Comparison of ENCODE assay signal across 9 mouse cellular contexts in the genomic region with DNA sequence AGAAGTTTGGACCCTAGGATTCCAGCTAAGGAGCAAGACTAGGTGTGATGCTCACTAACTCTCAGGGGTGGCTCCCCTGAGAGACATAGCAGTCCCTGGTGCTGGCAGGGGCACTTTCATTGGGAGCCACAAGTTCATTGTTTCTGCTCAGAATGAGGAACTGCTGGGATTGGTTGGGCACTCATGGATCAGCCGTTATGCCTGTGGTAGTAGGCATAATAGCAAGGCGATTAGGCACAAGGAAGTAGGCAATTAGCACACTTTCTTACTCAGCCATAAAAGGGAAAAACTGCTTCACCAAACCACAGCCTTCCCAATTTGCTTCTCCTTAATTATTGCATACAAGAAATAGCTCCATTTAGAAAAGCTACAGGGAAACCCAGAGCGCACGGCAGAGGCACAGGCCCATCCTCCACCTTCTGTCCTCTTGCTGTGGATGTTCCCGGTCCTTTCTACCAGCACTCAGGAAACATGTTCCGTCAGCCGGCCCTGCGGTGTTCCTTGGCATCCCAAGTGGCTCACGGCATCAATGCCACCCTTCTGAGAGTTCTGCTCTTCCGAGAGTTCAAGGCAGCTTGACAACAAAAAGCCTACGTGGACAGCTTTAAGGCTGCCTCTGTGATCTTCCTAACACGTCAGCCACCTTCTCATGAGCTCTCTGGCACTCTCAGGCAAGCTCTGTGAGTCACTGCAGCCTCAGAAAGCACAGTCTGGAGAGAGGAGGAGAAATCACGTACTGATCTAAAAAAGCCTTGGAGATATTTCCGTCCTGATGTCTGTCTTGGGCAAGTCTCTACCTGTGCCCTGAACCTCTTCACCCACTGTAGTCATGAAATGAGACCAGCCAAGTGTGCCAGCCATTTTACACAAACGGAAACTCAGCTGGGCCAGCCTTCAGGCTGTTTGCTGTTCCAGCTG. TPM values are rescaled to one million over a fixed set of nuclear protein-coding genes. Genes with fewer than 3 reads are reported as not detected.
DNase-seq lines count a peak whose midpoint lies in the region; ATAC-seq and TF ChIP-seq lines count a peak whose summit lies in the region.
"Had no signal": no experiment of that assay in that cellular context is flagged by ENCODE, and none has a peak within 500 bp of the region (broad histone marks: within the 10 kb centered on the region; RNA-seq: fewer than 3 reads in every experiment).

No protein-coding gene starts in this region.

- peaks cover 22% of the 10 kb centered on the region for H3K4me1 ChIP-seq in neural tube, embryonic 15.5 days

- no peak for TF ChIP-seq POLR2A in brain, embryonic 14.5 days (IDR thresholded peaks at IDR 0.05; ENCODE audit: borderline replicate concordance, extremely low read depth, insufficient read depth, insufficient read length, poor library complexity, severe bottlenecking)

- DNase-seq in left cerebral cortex, adult 8-10 months (ENCODE audit: low spot score in 2 of 2): peak; percentile 46 to 61
- no peak for DNase-seq in left cerebral cortex, adult 11 months (ENCODE audit: low spot score)
- DNase-seq in brain, embryonic 14.5 days (ENCODE audit: low read depth): peak; percentile 65
- peak; percentile 57 to 77 for DNase-seq in frontal cortex, postnatal 36 days (ENCODE audit: low spot score in 2 of 2)
- DNase-seq in natural killer cell, adult 2 months (ENCODE audit: low spot score in 2 of 2): no peak

- no peaks in the 10 kb centered on the region for H3K36me3 ChIP-seq in neural tube, embryonic 15.5 days
- H3K36me3 ChIP-seq: midbrain, embryonic 13.5 days had no signal

- H3K9ac ChIP-seq in neural tube, embryonic 15.5 days (replicated peaks): no peak overlapping the region
- H3K9ac ChIP-seq: midbrain, embryonic 13.5 days had no signal

- peaks cover 5% of the 10 kb centered on the region; the same call in 1 of the 2 replicates for H3K27me3 ChIP-seq in neural tube, embryonic 15.5 days (replicated peaks)

- no peak overlapping the region for H3K4me3 ChIP-seq in neural tube, embryonic 15.5 days (replicated peaks)
- H3K4me3 ChIP-seq: midbrain, embryonic 13.5 days had no signal

- H3K9me3 ChIP-seq in neural tube, embryonic 15.5 days (replicated peaks): no peaks in the 10 kb centered on the region
- H3K9me3 ChIP-seq: midbrain, embryonic 13.5 days had no signal

- 53% methylated on average over 15 of the region's 15 CpGs for WGBS in neural tube, embryonic 15.5 days

- peak overlapping the region; percentile 20 for H3K27ac ChIP-seq in neural tube, embryonic 15.5 days (replicated peaks)

- H3K4me2 ChIP-seq in neural tube, embryonic 15.5 days: no peak overlapping the region
- H3K4me2 ChIP-seq: liver, embryonic 11.5 days had no signal

- ATAC-seq in neural tube, embryonic 15.5 days (ENCODE audit: low FRiP score): no peak
- no peak for ATAC-seq in erythroblast, adult 5-6 weeks (replicated peaks; ENCODE audit: low FRiP score, poor library complexity, severe bottlenecking)

- TF ChIP-seq CTCF in brain, embryonic 14.5 days (IDR thresholded peaks at IDR 0.05; ENCODE audit: borderline replicate concordance, extremely low read depth, insufficient read depth, insufficient read length): no peak

RNA-seq across cellular contexts. Expression of a gene that starts 6.2 kb away (rescaled TPM):
- total RNA-seq in left cerebral cortex, adult 8-10 months (2022): under 1 TPM in 2 of 4 experiments, not detected in 2; 0.16 to 0.17 TPM
- 0.06 and 0.10 TPM in 2 replicates for polyA plus RNA-seq in brain, embryonic 14.5 days (2012; rRNA removed)
- 0.20 TPM in 1 of 2 replicates, not detected in the other for polyA plus RNA-seq in neural tube, embryonic 15.5 days (2015; fragmentation: Nextera tagmentation; extraction: Ambion mirVana)
- total RNA-seq in erythroblast, adult 5-6 weeks (2015; ENCODE audit: low replicate concordance): not detected in 2 replicates
- total RNA-seq in erythroblast, adult 5-6 weeks (2017; ENCODE audit: low replicate concordance): not detected in 2 replicates
- polyA plus RNA-seq: liver, embryonic 11.5 days; midbrain, embryonic 13.5 days had no signal

RNA-seq across cellular contexts. Expression of a gene that starts 10.8 kb away (rescaled TPM):
- total RNA-seq in left cerebral cortex, adult 8-10 months (2022): not detected
- 0.51 and 0.66 TPM in 2 replicates for polyA plus RNA-seq in brain, embryonic 14.5 days (2012; rRNA removed)
- 0.50 and 1.4 TPM in 2 replicates for polyA plus RNA-seq in neural tube, embryonic 15.5 days (2015; fragmentation: Nextera tagmentation; extraction: Ambion mirVana)
- not detected in 2 replicates for total RNA-seq in erythroblast, adult 5-6 weeks (2015; ENCODE audit: low replicate concordance)
- total RNA-seq in erythroblast, adult 5-6 weeks (2017; ENCODE audit: low replicate concordance): not detected in 2 replicates
- polyA plus RNA-seq: liver, embryonic 11.5 days; midbrain, embryonic 13.5 days had no signal

RNA-seq across cellular contexts. Expression of a gene that starts 22.4 kb away (rescaled TPM):
- total RNA-seq in left cerebral cortex, adult 8-10 months (2022): under 1 TPM; 0.39 to 0.98 (median 0.75) TPM
- 0.13 and 0.26 TPM in 2 replicates for polyA plus RNA-seq in brain, embryonic 14.5 days (2012; rRNA removed)
- polyA plus RNA-seq in neural tube, embryonic 15.5 days (2015; fragmentation: Nextera tagmentation; extraction: Ambion mirVana): 0.18 and 0.47 TPM in 2 replicates
- total RNA-seq in erythroblast, adult 5-6 weeks (2015; ENCODE audit: low replicate concordance): not detected in 2 replicates
- not detected in 2 replicates for total RNA-seq in erythroblast, adult 5-6 weeks (2017; ENCODE audit: low replicate concordance)
- polyA plus RNA-seq: midbrain, embryonic 13.5 days had no signal

RNA-seq across cellular contexts. Expression of a gene that starts 34.7 kb away (rescaled TPM):
- 10 to 100 TPM; 54.2 to 59.0 (median 55.0) TPM for total RNA-seq in left cerebral cortex, adult 8-10 months (2022)
- polyA plus RNA-seq in brain, embryonic 14.5 days (2012; rRNA removed): 0.51 and 0.69 TPM in 2 replicates
- polyA plus RNA-seq in neural tube, embryonic 15.5 days (2015; fragmentation: Nextera tagmentation; extraction: Ambion mirVana): 0.81 and 2.6 TPM in 2 replicates
- total RNA-seq in erythroblast, adult 5-6 weeks (2015; ENCODE audit: low replicate concordance): 9.0 and 14.2 TPM in 2 replicates
- 7.8 and 7.9 TPM in 2 replicates for total RNA-seq in erythroblast, adult 5-6 weeks (2017; ENCODE audit: low replicate concordance)

RNA-seq across cellular contexts. Expression of a gene that starts 40.7 kb away (rescaled TPM):
- total RNA-seq in left cerebral cortex, adult 8-10 months (2022): 10 to 100 TPM; 60.0 to 65.3 (median 61.9) TPM
- 79.6 and 92.1 TPM in 2 replicates for polyA plus RNA-seq in brain, embryonic 14.5 days (2012; rRNA removed)
- 34.2 and 38.4 TPM in 2 replicates for polyA plus RNA-seq in neural tube, embryonic 15.5 days (2015; fragmentation: Nextera tagmentation; extraction: Ambion mirVana)
- 24.2 and 25.2 TPM in 2 replicates for total RNA-seq in erythroblast, adult 5-6 weeks (2015; ENCODE audit: low replicate concordance)
- 33.4 and 38.2 TPM in 2 replicates for total RNA-seq in erythroblast, adult 5-6 weeks (2017; ENCODE audit: low replicate concordance)

Comparison
In these comparisons a context has a peak if more than half of its experiments do, and no peak if none do; other contexts are left out.
1. DNase-seq: peak in left cerebral cortex, adult 8-10 months (2 of 2), brain, embryonic 14.5 days (single experiment) and frontal cortex, postnatal 36 days (2 of 2); none in left cerebral cortex, adult 11 months (single experiment) and natural killer cell, adult 2 months (0 of 2).